Mouse (Mus musculus): ENCODE results near the gene Olfr1240. TPM values are rescaled to one million over a fixed set of nuclear protein-coding genes. Genes with fewer than 3 reads are reported as not detected.

Gene Olfr1240
- not detected in 2 replicates for polyA plus RNA-seq (2014; fragmentation: Nextera tagmentation; extraction: Ambion mirVana)

- Histone ChIP-seq H3K4me2 (no peak within 1 kb of the TSS), H3K36me3 (ENCODE audit: control insufficient read depth, insufficient read depth, low read length) (no peaks in the 10 kb centered on the region), H3K9ac (ENCODE audit: low read depth, low read length) (no peak within 1 kb of the TSS), H3K4me1 (ENCODE audit: control insufficient read depth, insufficient read depth, low read length) (no peaks in the 10 kb centered on the region), H3K27ac (ENCODE audit: low read depth, low read length) (no peak within 1 kb of the TSS), H3K9me3 (replicated peaks; ENCODE audit: control insufficient read depth, low read length) (no peaks in the 10 kb centered on the region), H3K4me3 (ENCODE audit: low read depth, low read length) (no peak within 1 kb of the TSS), H3K27me3 (ENCODE audit: control insufficient read depth, insufficient read depth, low read length) (no peaks in the 10 kb centered on the region)
- WGBS (ENCODE audit: insufficient replicate concordance) = 78% methylated on average over 3 of the region's 3 CpGs
- ATAC-seq (replicated peaks; ENCODE audit: insufficient number of reproducible peaks, low FRiP score, low TSS enrichment) = no peak
These were observed at the start of gene Olfr1240 for GRCm38 (mm10) chr2:89442900-89443299. TSS of gene Olfr1240 (minus strand) at chr2:89443000.

GRCm38 (mm10) chr2:89487026-89487425 is 44.2 kb upstream of the Olfr1240 start, which contains the start of gene Olfr1241:
TSS of gene Olfr1241 (minus strand) at chr2:89487126.
- no peak within 1 kb of the TSS for H3K27ac ChIP-seq (ENCODE audit: low read depth, low read length)
- no peak within 1 kb of the TSS for H3K9ac ChIP-seq (ENCODE audit: low read depth, low read length)
- no peaks in the 10 kb centered on the region for H3K27me3 ChIP-seq (ENCODE audit: control insufficient read depth, insufficient read depth, low read length)
- H3K9me3 ChIP-seq (replicated peaks; ENCODE audit: control insufficient read depth, low read length) = no peaks in the 10 kb centered on the region
- no peak for ATAC-seq (replicated peaks; ENCODE audit: insufficient number of reproducible peaks, low FRiP score, low TSS enrichment)
- H3K4me3 ChIP-seq (ENCODE audit: low read depth, low read length) = no peak within 1 kb of the TSS
- no peaks in the 10 kb centered on the region for H3K36me3 ChIP-seq (ENCODE audit: control insufficient read depth, insufficient read depth, low read length)
- no peaks in the 10 kb centered on the region for H3K4me1 ChIP-seq (ENCODE audit: control insufficient read depth, insufficient read depth, low read length)
- H3K4me2 ChIP-seq = no peak within 1 kb of the TSS

GRCm38 (mm10) chr2:89420307-89420706 is 22.5 kb downstream of the Olfr1240 start, which contains the start of gene Olfr1239:
TSS of gene Olfr1239 (minus strand) at chr2:89420407.
- H3K27ac ChIP-seq (ENCODE audit: low read depth, low read length) = no peak within 1 kb of the TSS
- no peaks in the 10 kb centered on the region for H3K36me3 ChIP-seq (ENCODE audit: control insufficient read depth, insufficient read depth, low read length)
- no peaks in the 10 kb centered on the region for H3K4me1 ChIP-seq (ENCODE audit: control insufficient read depth, insufficient read depth, low read length)
- 91% methylated on average over 2 of the region's 2 CpGs for WGBS (ENCODE audit: insufficient replicate concordance)
- H3K9me3 ChIP-seq (replicated peaks; ENCODE audit: control insufficient read depth, low read length) = no peaks in the 10 kb centered on the region
- H3K27me3 ChIP-seq (ENCODE audit: control insufficient read depth, insufficient read depth, low read length) = no peaks in the 10 kb centered on the region
- no peak within 1 kb of the TSS for H3K4me3 ChIP-seq (ENCODE audit: low read depth, low read length)
- H3K4me2 ChIP-seq = no peak within 1 kb of the TSS
- H3K9ac ChIP-seq (ENCODE audit: low read depth, low read length) = no peak within 1 kb of the TSS
- no peak for ATAC-seq (replicated peaks; ENCODE audit: insufficient number of reproducible peaks, low FRiP score, low TSS enrichment)

GRCm38 (mm10) chr2:89414557-89414956 is 28.2 kb downstream of the Olfr1240 start:
- WGBS (ENCODE audit: insufficient replicate concordance) = 86% methylated on average over 1 of the region's 1 CpGs
- Histone ChIP-seq H3K4me2 (no peak overlapping the region), H3K27me3 (ENCODE audit: control insufficient read depth, insufficient read depth, low read length) (no peaks in the 10 kb centered on the region), H3K27ac (ENCODE audit: low read depth, low read length) (no peak overlapping the region), H3K9ac (ENCODE audit: low read depth, low read length) (no peak overlapping the region), H3K4me3 (ENCODE audit: low read depth, low read length) (no peak overlapping the region), H3K9me3 (replicated peaks; ENCODE audit: control insufficient read depth, low read length) (no peaks in the 10 kb centered on the region), H3K4me1 (ENCODE audit: control insufficient read depth, insufficient read depth, low read length) (no peaks in the 10 kb centered on the region), H3K36me3 (ENCODE audit: control insufficient read depth, insufficient read depth, low read length) (no peaks in the 10 kb centered on the region)
- no peak for ATAC-seq (replicated peaks; ENCODE audit: insufficient number of reproducible peaks, low FRiP score, low TSS enrichment)

- no peak within 1 kb of the TSS for H3K9ac ChIP-seq (ENCODE audit: low read depth, low read length)
- no peaks in the 10 kb centered on the region for H3K27me3 ChIP-seq (ENCODE audit: control insufficient read depth, insufficient read depth, low read length)
- H3K36me3 ChIP-seq (ENCODE audit: control insufficient read depth, insufficient read depth, low read length) = no peaks in the 10 kb centered on the region
- no peaks in the 10 kb centered on the region for H3K4me1 ChIP-seq (ENCODE audit: control insufficient read depth, insufficient read depth, low read length)
- WGBS (ENCODE audit: insufficient replicate concordance) = 84% methylated on average over 2 of the region's 2 CpGs
- H3K9me3 ChIP-seq (replicated peaks; ENCODE audit: control insufficient read depth, low read length) = no peaks in the 10 kb centered on the region
- H3K4me3 ChIP-seq (ENCODE audit: low read depth, low read length) = no peak within 1 kb of the TSS
- no peak within 1 kb of the TSS for H3K4me2 ChIP-seq
- ATAC-seq (replicated peaks; ENCODE audit: insufficient number of reproducible peaks, low FRiP score, low TSS enrichment) = no peak
- no peak within 1 kb of the TSS for H3K27ac ChIP-seq (ENCODE audit: low read depth, low read length)
These were observed 33.2 kb downstream of the Olfr1240 start, which contains the start of gene Olfr1238 for GRCm38 (mm10) chr2:89409576-89409975. TSS of gene Olfr1238 (minus strand) at chr2:89409676.

- WGBS (ENCODE audit: insufficient replicate concordance) = 86% methylated on average over 1 of the region's 1 CpGs
- no peaks in the 10 kb centered on the region for H3K36me3 ChIP-seq (ENCODE audit: control insufficient read depth, insufficient read depth, low read length)
These were observed 41.9 kb downstream of the Olfr1240 start for GRCm38 (mm10) chr2:89400882-89401281.

More at GRCm38 (mm10) chr2:89400882-89401281, 41.9 kb downstream of the Olfr1240 start:
- no peaks in the 10 kb centered on the region for H3K27me3 ChIP-seq (ENCODE audit: control insufficient read depth, insufficient read depth, low read length)
- H3K4me1 ChIP-seq (ENCODE audit: control insufficient read depth, insufficient read depth, low read length) = no peaks in the 10 kb centered on the region
- no peak overlapping the region for H3K27ac ChIP-seq (ENCODE audit: low read depth, low read length)
- ATAC-seq (replicated peaks; ENCODE audit: insufficient number of reproducible peaks, low FRiP score, low TSS enrichment) = no peak
- no peak overlapping the region for H3K4me2 ChIP-seq
- H3K9me3 ChIP-seq (replicated peaks; ENCODE audit: control insufficient read depth, low read length) = no peaks in the 10 kb centered on the region
- H3K9ac ChIP-seq (ENCODE audit: low read depth, low read length) = no peak overlapping the region
- no peak overlapping the region for H3K4me3 ChIP-seq (ENCODE audit: low read depth, low read length)

Other genes starting within 250 kb of the Olfr1240 start
- not detected in 2 replicates for gene Olfr1226, start 243.0 kb downstream of the Olfr1240 start, polyA plus RNA-seq (2014; fragmentation: Nextera tagmentation; extraction: Ambion mirVana)
- not detected in 2 replicates for gene Olfr1228, start 188.9 kb downstream of the Olfr1240 start, polyA plus RNA-seq (2014; fragmentation: Nextera tagmentation; extraction: Ambion mirVana)
- gene Olfr1229, start 155.0 kb downstream of the Olfr1240 start, polyA plus RNA-seq (2014; fragmentation: Nextera tagmentation; extraction: Ambion mirVana) = not detected in 2 replicates
- gene Olfr1230, start 145.7 kb downstream of the Olfr1240 start, polyA plus RNA-seq (2014; fragmentation: Nextera tagmentation; extraction: Ambion mirVana) = not detected in 2 replicates
- gene Olfr1231, start 135.9 kb downstream of the Olfr1240 start, polyA plus RNA-seq (2014; fragmentation: Nextera tagmentation; extraction: Ambion mirVana) = not detected in 2 replicates
- not detected in 2 replicates for gene Olfr1232, start 113.3 kb downstream of the Olfr1240 start, polyA plus RNA-seq (2014; fragmentation: Nextera tagmentation; extraction: Ambion mirVana)
- not detected in 2 replicates for gene Olfr1233, start 100.6 kb downstream of the Olfr1240 start, polyA plus RNA-seq (2014; fragmentation: Nextera tagmentation; extraction: Ambion mirVana)
- gene Olfr1234, start 78.1 kb downstream of the Olfr1240 start, polyA plus RNA-seq (2014; fragmentation: Nextera tagmentation; extraction: Ambion mirVana) = not detected in 2 replicates
- not detected in 2 replicates for gene Olfr1238, start 33.3 kb downstream of the Olfr1240 start, polyA plus RNA-seq (2014; fragmentation: Nextera tagmentation; extraction: Ambion mirVana)
- gene Olfr1239, start 22.6 kb downstream of the Olfr1240 start, polyA plus RNA-seq (2014; fragmentation: Nextera tagmentation; extraction: Ambion mirVana) = not detected in 2 replicates
- not detected in 2 replicates for gene Olfr1241, start 44.1 kb upstream of the Olfr1240 start, polyA plus RNA-seq (2014; fragmentation: Nextera tagmentation; extraction: Ambion mirVana)
- not detected in 2 replicates for gene Olfr1242, start 55.3 kb upstream of the Olfr1240 start, polyA plus RNA-seq (2014; fragmentation: Nextera tagmentation; extraction: Ambion mirVana)
- not detected in 2 replicates for gene Olfr1243, start 88.5 kb upstream of the Olfr1240 start, polyA plus RNA-seq (2014; fragmentation: Nextera tagmentation; extraction: Ambion mirVana)
- gene Olfr1245, start 135.4 kb upstream of the Olfr1240 start, polyA plus RNA-seq (2014; fragmentation: Nextera tagmentation; extraction: Ambion mirVana) = not detected in 2 replicates
- not detected in 2 replicates for gene Olfr1246, start 150.2 kb upstream of the Olfr1240 start, polyA plus RNA-seq (2014; fragmentation: Nextera tagmentation; extraction: Ambion mirVana)
- gene Olfr1247, start 171.1 kb upstream of the Olfr1240 start, polyA plus RNA-seq (2014; fragmentation: Nextera tagmentation; extraction: Ambion mirVana) = not detected in 2 replicates
- not detected in 2 replicates for gene Olfr1248, start 175.2 kb upstream of the Olfr1240 start, polyA plus RNA-seq (2014; fragmentation: Nextera tagmentation; extraction: Ambion mirVana)
- gene Olfr1249, start 192.0 kb upstream of the Olfr1240 start, polyA plus RNA-seq (2014; fragmentation: Nextera tagmentation; extraction: Ambion mirVana) = not detected in 2 replicates
- not detected in 2 replicates for gene Olfr1250, start 218.5 kb upstream of the Olfr1240 start, polyA plus RNA-seq (2014; fragmentation: Nextera tagmentation; extraction: Ambion mirVana)
- not detected in 2 replicates for gene Olfr1251, start 228.9 kb upstream of the Olfr1240 start, polyA plus RNA-seq (2014; fragmentation: Nextera tagmentation; extraction: Ambion mirVana)